Mouse (Mus musculus): ENCODE measurements around the gene Plxna2.

Plxna2 gene

GRCm38 (mm10) chr1:194821721-194822120 lies 203.7 kb downstream of the Plxna2 start:
- DNase-seq (ENCODE audit: low spot score): no peak

GRCm38 (mm10) chr1:194828316-194828715 lies 210.3 kb downstream of the Plxna2 start:
- no peak for DNase-seq (ENCODE audit: low spot score)

GRCm38 (mm10) chr1:194835238-194835637 lies 217.2 kb downstream of the Plxna2 start:
- DNase-seq (ENCODE audit: low spot score): no peak

GRCm38 (mm10) chr1:194836182-194836581 lies 218.2 kb downstream of the Plxna2 start:
- DNase-seq (ENCODE audit: low spot score): no peak

GRCm38 (mm10) chr1:194836671-194837070 lies 218.7 kb downstream of the Plxna2 start:
- DNase-seq (ENCODE audit: low spot score): no peak

GRCm38 (mm10) chr1:194839230-194839910 lies 221.4 kb downstream of the Plxna2 start:
- no peak for DNase-seq (ENCODE audit: low spot score)

- no peak for DNase-seq (ENCODE audit: low spot score)
Observed at GRCm38 (mm10) chr1:194843020-194843419, 225.0 kb downstream of the Plxna2 start.

- DNase-seq (ENCODE audit: low spot score): no peak
Observed at GRCm38 (mm10) chr1:194847014-194847413, 229.0 kb downstream of the Plxna2 start.

- DNase-seq (ENCODE audit: low spot score): no peak
Observed at GRCm38 (mm10) chr1:194851242-194852064, 233.4 kb downstream of the Plxna2 start.

- no peak for DNase-seq (ENCODE audit: low spot score)
Observed at GRCm38 (mm10) chr1:194852065-194852358, 234.0 kb downstream of the Plxna2 start.

All from testis, postnatal 14 days (tissue).